Mouse (Mus musculus): ENCODE results near the gene Pfkfb2.
A peak's percentile ranks its signal among the peaks of the same experiment; 100 is the strongest.

GRCm38 (mm10) chr1:130717291-130717871, 11.7 kb downstream of the Pfkfb2 start, which contains the start of gene Yod1:
- TF ChIP-seq CTCF (IDR thresholded peaks at IDR 0.05) = no peak
- peak; percentile 86 for TF ChIP-seq EP300 (IDR thresholded peaks at IDR 0.05)

Measured in lung, postnatal 0 days (tissue).